Mouse (Mus musculus) lung, postnatal 0 days (tissue): ENCODE results near the gene Nme9. TPM values are rescaled to one million over a fixed set of nuclear protein-coding genes. Genes with fewer than 3 reads are reported as not detected.

Experiments used
- ATAC-seq: fragments of 200-750 bp; cut with Nextera tagmentation; 2 replicates; pipeline ENCODE4 v1.8.0; 2017; ENCODE audit warnings: moderate library complexity
- DNase-seq: peaks from one replicate; pipeline ENCODE4 v3.0.0-alpha.2; 2016; ENCODE audit warnings: low spot score
- H3K27ac ChIP-seq: fragments of 300-500 bp; sonication (generic); 2 replicates; pipeline ENCODE4 v1.5.1; 2014; ENCODE audit warnings: antibody characterized with exemption, mild to moderate bottlenecking, low read length, mixed read lengths
- H3K27me3 ChIP-seq: fragments of 300-500 bp; sonication (generic); replicated peaks from 2 replicates; pipeline ENCODE4 v1.6.1; 2014; ENCODE audit warnings: low read length, mixed read lengths; ENCODE audit not compliant: insufficient read depth
- H3K36me3 ChIP-seq: fragments of 300-500 bp; sonication (generic); 2 replicates; pipeline ENCODE4 v1.6.1; 2014; ENCODE audit warnings: low read length, mixed read lengths; ENCODE audit not compliant: insufficient read depth
- H3K4me1 ChIP-seq: fragments of 300-500 bp; sonication (generic); 2 replicates; pipeline ENCODE4 v1.6.1; 2014; ENCODE audit warnings: antibody characterized with exemption, low read depth, low read length, mixed read lengths; ENCODE audit not compliant: insufficient read depth
- H3K4me2 ChIP-seq: fragments of 300-500 bp; sonication (generic); replicated peaks from 2 replicates; pipeline ENCODE4 v1.6.1; 2014; ENCODE audit warnings: low read depth, mild to moderate bottlenecking, low read length, moderate library complexity, mixed read lengths
- H3K4me3 ChIP-seq: fragments of 300-500 bp; sonication (generic); 2 replicates; pipeline ENCODE4 v1.5.1; 2014; ENCODE audit warnings: low read depth, low read length
- H3K9ac ChIP-seq: fragments of 300-500 bp; sonication (generic); replicated peaks from 2 replicates; pipeline ENCODE4 v1.6.1; 2014; ENCODE audit warnings: low read depth, mild to moderate bottlenecking
- H3K9me3 ChIP-seq: fragments of 300-500 bp; sonication (generic); 2 replicates; pipeline ENCODE4 v1.6.1; 2016; ENCODE audit warnings: low read length, mixed read lengths
- CTCF ChIP-seq: IDR thresholded peaks from 2 replicates; pipeline ENCODE4 v1.5.1; 2016; ENCODE audit warnings: antibody characterized with exemption, mild to moderate bottlenecking
- EP300 ChIP-seq: IDR thresholded peaks from 2 replicates; pipeline ENCODE4 v1.6.1; 2016; ENCODE audit warnings: antibody characterized with exemption, mild to moderate bottlenecking, control low read depth
- WGBS: fragments of 180-500 bp; shearing (Covaris S2); extraction: QIAGEN DNeasy Blood & Tissue Kit; methylation state at CpG from one replicate; pipeline ENCODE4 v1.1.7; 2014; 5-methylcytosine and 5-hydroxymethylcytosine counted together
- polyA plus RNA-seq: library from polyadenylated mRNA; unstranded; fragments of >200 nt; fragmentation: Nextera tagmentation; extraction: Ambion mirVana; gene quantifications from 2 replicates; pipeline ENCODE4 v1.2.1, GENCODE M21; 2015

Gene Nme9
- polyA plus RNA-seq, 1 experiment from 2014 or later, result 17.1 TPM

DNA sequence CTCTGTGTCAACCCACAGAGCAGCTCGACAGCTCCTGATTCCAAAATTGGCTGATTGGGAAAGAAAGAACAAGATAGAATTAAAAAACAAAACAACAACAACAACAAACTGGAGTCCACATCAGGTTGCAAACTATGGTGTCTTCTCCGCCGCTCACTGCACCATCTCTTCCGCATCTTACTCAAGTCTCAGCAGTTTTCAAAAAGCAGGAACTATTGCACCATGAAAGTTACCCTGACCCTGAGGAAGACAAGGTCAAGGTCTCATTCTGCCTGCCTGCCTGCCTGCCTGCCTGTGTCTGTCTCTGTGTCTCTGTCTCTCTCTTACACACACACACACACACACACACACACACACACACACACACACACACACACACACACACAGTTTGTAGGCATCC is 48.1 kb downstream of the Nme9 start:
- Histone ChIP-seq H3K9ac (no peak overlapping the region), H3K9me3 (no peaks in the 10 kb centered on the region), H3K4me1 (no peaks in the 10 kb centered on the region), H3K27me3 (no peaks in the 10 kb centered on the region), H3K4me2 (no peak overlapping the region), H3K27ac (no peak overlapping the region), H3K36me3 (peaks cover 13% of the 10 kb centered on the region; the same call in 1 of the 2 replicates), H3K4me3 (no peak overlapping the region)
- ATAC-seq (no peak), DNase-seq (no peak)
- WGBS, result 94% methylated on average over 4 of the region's 4 CpGs
- no peak for TF ChIP-seq CTCF
- TF ChIP-seq EP300, result no peak

DNA sequence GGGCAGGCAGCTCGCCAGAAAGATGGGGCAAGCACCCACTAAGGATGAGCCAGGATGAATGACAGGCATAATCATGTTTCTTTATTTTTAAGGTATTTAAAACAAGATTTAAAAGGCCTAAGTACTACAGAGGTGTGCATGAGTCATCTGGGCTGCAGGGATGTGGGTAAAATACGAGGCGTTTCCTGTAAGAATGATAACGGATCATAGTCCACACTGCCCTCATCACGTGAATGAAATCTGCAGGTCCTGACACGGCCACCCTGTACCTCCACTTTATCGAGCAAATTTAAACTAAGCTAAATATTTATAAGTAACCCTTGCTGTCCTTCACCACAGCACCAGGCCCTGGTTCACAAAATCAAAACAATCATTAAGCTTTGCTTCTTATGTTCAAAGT is 54.6 kb downstream of the Nme9 start:
- H3K4me3 ChIP-seq, result no peak overlapping the region
- H3K4me2 ChIP-seq, result no peak overlapping the region
- H3K9me3 ChIP-seq, result no peaks in the 10 kb centered on the region
- no peak overlapping the region for H3K27ac ChIP-seq
- no peak overlapping the region for H3K9ac ChIP-seq
- WGBS, result 59% methylated on average over 7 of the region's 7 CpGs
- no peak for DNase-seq
- H3K27me3 ChIP-seq, result no peaks in the 10 kb centered on the region
- H3K36me3 ChIP-seq, result peaks cover 9% of the 10 kb centered on the region; the same call in 1 of the 2 replicates
- H3K4me1 ChIP-seq, result no peaks in the 10 kb centered on the region
- ATAC-seq, result no peak
- no peak for TF ChIP-seq EP300
- no peak for TF ChIP-seq CTCF

Other genes with a start within 250 kb of the Nme9 start
- not detected in 2 replicates for gene Faiml, start 214.2 kb upstream of the Nme9 start, polyA plus RNA-seq
- 12.4 and 17.2 TPM in 2 replicates for gene Cep70, start 208.1 kb upstream of the Nme9 start, polyA plus RNA-seq
- gene Esyt3, start 92.9 kb upstream of the Nme9 start, polyA plus RNA-seq, result 1.3 and 1.5 TPM in 2 replicates
- 13.9 and 22.4 TPM in 2 replicates for gene Mras, start 14.1 kb upstream of the Nme9 start, polyA plus RNA-seq
- gene Armc8, start 117.4 kb downstream of the Nme9 start, polyA plus RNA-seq, result 13.7 and 15.8 TPM in 2 replicates
- gene Dbr1, start 124.3 kb downstream of the Nme9 start, polyA plus RNA-seq, result 14.1 and 15.8 TPM in 2 replicates
- gene A4gnt, start 161.0 kb downstream of the Nme9 start, polyA plus RNA-seq, result not detected in 2 replicates
- gene Dzip1l, start 178.0 kb downstream of the Nme9 start, polyA plus RNA-seq, result 15.4 and 17.1 TPM in 2 replicates